Mouse (Mus musculus): Measurements from ENCODE around the gene Cd180. TPM values are rescaled to one million over a fixed set of nuclear protein-coding genes. Genes with fewer than 3 reads are reported as not detected.

Cd180 gene
- polyA plus RNA-seq, 1 experiment from 2014 or later: 0.63 TPM

GRCm38 (mm10) chr13:102658223-102658839 is 35.0 kb upstream of the Cd180 start:
- Histone ChIP-seq H3K4me3 (ENCODE audit: low read length) (no peak overlapping the region), H3K4me2 (ENCODE audit: low read length) (no peak overlapping the region), H3K4me1 (ENCODE audit: control insufficient read depth, insufficient read depth, low read depth, low read length) (no peaks in the 10 kb centered on the region; the same call in 1 of the 2 replicates), H3K27ac (ENCODE audit: low read depth, low read length) (no peak overlapping the region), H3K9me3 (ENCODE audit: control insufficient read depth, low read length) (no peaks in the 10 kb centered on the region), H3K9ac (ENCODE audit: low read depth, low read length) (no peak overlapping the region), H3K27me3 (replicated peaks; ENCODE audit: control insufficient read depth, insufficient read depth, low read length) (no peaks in the 10 kb centered on the region), H3K36me3 (ENCODE audit: control insufficient read depth, insufficient read depth, low read length) (no peaks in the 10 kb centered on the region)
- ATAC-seq: no peak
- WGBS: 75% methylated on average over 6 of the region's 6 CpGs

DNA sequence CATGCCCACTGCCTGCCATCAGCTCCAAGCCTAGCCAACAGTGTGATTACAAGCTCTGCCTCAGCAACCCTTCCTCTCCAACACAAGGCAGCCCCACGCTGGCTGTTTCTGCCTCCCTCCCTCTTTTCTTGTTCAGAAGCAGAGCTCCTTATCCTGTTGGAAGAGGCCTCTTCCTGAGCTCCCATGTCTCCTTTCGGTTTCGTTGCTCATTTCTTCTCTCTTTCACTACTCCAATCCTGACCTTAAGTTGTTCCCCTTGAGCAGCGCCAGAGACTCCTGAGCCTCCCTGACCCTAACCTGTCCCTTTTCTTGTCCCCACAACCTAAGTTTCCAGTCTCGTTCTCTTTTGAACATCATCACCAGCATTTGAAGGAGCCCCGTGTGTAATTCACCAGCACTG is 29.3 kb upstream of the Cd180 start:
- Histone ChIP-seq H3K4me2 (ENCODE audit: low read length) (no peak overlapping the region), H3K4me3 (ENCODE audit: low read length) (no peak overlapping the region), H3K27me3 (replicated peaks; ENCODE audit: control insufficient read depth, insufficient read depth, low read length) (no peaks in the 10 kb centered on the region), H3K36me3 (ENCODE audit: control insufficient read depth, insufficient read depth, low read length) (no peaks in the 10 kb centered on the region), H3K9me3 (ENCODE audit: control insufficient read depth, low read length) (no peaks in the 10 kb centered on the region), H3K9ac (ENCODE audit: low read depth, low read length) (no peak overlapping the region), H3K4me1 (ENCODE audit: control insufficient read depth, insufficient read depth, low read depth, low read length) (no peaks in the 10 kb centered on the region), H3K27ac (ENCODE audit: low read depth, low read length) (no peak overlapping the region)
- ATAC-seq: no peak
- 67% methylated on average over 6 of the region's 6 CpGs for WGBS

DNA sequence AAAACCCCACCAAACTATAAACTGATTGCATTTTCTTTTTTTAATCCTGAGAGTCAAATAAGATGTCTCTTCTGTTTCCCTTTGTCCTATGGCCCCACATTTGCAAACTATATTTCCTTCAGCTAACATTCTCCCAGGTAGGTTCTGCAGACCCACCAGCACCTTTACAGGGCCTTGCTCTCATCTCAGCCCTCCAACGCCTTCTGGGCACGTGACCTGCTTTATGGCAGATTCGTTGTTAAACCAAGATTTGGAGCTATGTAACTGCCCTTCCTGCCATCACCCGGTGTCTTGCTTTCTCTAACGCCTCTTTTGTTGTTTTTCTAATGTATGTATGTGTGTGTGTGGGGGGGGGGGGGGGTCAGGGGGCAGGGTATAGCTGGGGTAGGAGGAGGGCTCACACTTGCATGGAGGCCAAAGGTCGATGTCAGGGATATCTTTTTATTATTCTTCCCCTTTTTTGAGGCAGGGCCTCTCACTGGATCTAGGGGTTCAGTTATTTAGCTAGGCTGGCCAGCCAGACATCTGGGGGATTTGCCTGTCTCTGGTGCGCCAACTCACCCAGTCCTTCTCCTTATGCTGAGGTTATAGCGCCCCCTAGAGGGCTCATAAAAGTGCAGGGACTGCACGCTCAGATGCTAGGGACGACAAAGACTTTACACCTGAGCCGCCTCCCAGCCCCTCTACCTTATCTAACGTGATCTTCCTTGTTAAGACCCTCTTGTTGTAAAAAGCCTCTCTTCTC is 28.3 kb upstream of the Cd180 start:
- H3K4me1 ChIP-seq (ENCODE audit: control insufficient read depth, insufficient read depth, low read depth, low read length): no peaks in the 10 kb centered on the region
- no peaks in the 10 kb centered on the region for H3K9me3 ChIP-seq (ENCODE audit: control insufficient read depth, low read length)
- H3K4me3 ChIP-seq (ENCODE audit: low read length): no peak overlapping the region
- no peak overlapping the region for H3K27ac ChIP-seq (ENCODE audit: low read depth, low read length)
- no peak overlapping the region for H3K9ac ChIP-seq (ENCODE audit: low read depth, low read length)
- 57% methylated on average over 12 of the region's 12 CpGs for WGBS
- peak; percentile 74 for ATAC-seq
- H3K36me3 ChIP-seq (ENCODE audit: control insufficient read depth, insufficient read depth, low read length): no peaks in the 10 kb centered on the region
- peak overlapping the region; percentile 41 for H3K4me2 ChIP-seq (ENCODE audit: low read length)
- H3K27me3 ChIP-seq (replicated peaks; ENCODE audit: control insufficient read depth, insufficient read depth, low read length): no peaks in the 10 kb centered on the region

GRCm38 (mm10) chr13:102665588-102666232 is 27.6 kb upstream of the Cd180 start:
- no peak overlapping the region for H3K9ac ChIP-seq (ENCODE audit: low read depth, low read length)
- no peaks in the 10 kb centered on the region for H3K4me1 ChIP-seq (ENCODE audit: control insufficient read depth, insufficient read depth, low read depth, low read length)
- no peaks in the 10 kb centered on the region for H3K27me3 ChIP-seq (replicated peaks; ENCODE audit: control insufficient read depth, insufficient read depth, low read length)
- H3K27ac ChIP-seq (ENCODE audit: low read depth, low read length): no peak overlapping the region
- 62% methylated on average over 18 of the region's 18 CpGs for WGBS
- no peaks in the 10 kb centered on the region for H3K36me3 ChIP-seq (ENCODE audit: control insufficient read depth, insufficient read depth, low read length)
- ATAC-seq: no peak
- H3K4me3 ChIP-seq (ENCODE audit: low read length): no peak overlapping the region
- H3K4me2 ChIP-seq (ENCODE audit: low read length): peak overlapping the region; percentile 41
- H3K9me3 ChIP-seq (ENCODE audit: control insufficient read depth, low read length): no peaks in the 10 kb centered on the region

DNA sequence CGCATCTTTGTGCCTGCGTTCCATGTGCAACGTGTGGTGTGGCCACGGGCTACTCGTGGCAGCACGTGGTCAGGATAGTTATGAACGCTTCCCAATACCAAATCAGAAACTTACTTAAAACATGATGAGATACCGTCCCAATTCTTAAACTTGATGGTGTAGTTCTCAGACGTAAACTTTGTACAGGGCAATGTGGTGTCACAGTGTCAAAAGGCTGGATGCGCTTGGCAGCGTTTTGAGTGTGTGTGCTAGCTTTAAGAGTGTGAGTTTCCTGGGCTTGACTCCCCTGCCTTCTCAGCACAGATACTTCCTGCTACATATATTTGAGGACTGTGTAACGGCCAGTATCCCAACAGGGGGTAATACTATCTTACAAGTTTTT is 27.1 kb upstream of the Cd180 start:
- WGBS: 88% methylated on average over 12 of the region's 12 CpGs
- Histone ChIP-seq H3K9ac (ENCODE audit: low read depth, low read length) (no peak overlapping the region), H3K4me3 (ENCODE audit: low read length) (no peak overlapping the region), H3K9me3 (ENCODE audit: control insufficient read depth, low read length) (no peaks in the 10 kb centered on the region), H3K4me1 (ENCODE audit: control insufficient read depth, insufficient read depth, low read depth, low read length) (no peaks in the 10 kb centered on the region), H3K4me2 (ENCODE audit: low read length) (no peak overlapping the region), H3K27me3 (replicated peaks; ENCODE audit: control insufficient read depth, insufficient read depth, low read length) (no peaks in the 10 kb centered on the region), H3K27ac (ENCODE audit: low read depth, low read length) (no peak overlapping the region), H3K36me3 (ENCODE audit: control insufficient read depth, insufficient read depth, low read length) (no peaks in the 10 kb centered on the region)
- ATAC-seq: no peak

- no peaks in the 10 kb centered on the region for H3K27me3 ChIP-seq (replicated peaks; ENCODE audit: control insufficient read depth, insufficient read depth, low read length)
- H3K9ac ChIP-seq (ENCODE audit: low read depth, low read length): no peak overlapping the region
- no peaks in the 10 kb centered on the region for H3K36me3 ChIP-seq (ENCODE audit: control insufficient read depth, insufficient read depth, low read length)
- no peak overlapping the region for H3K27ac ChIP-seq (ENCODE audit: low read depth, low read length)
- WGBS: 80% methylated on average over 4 of the region's 4 CpGs
- no peak for ATAC-seq
- H3K4me3 ChIP-seq (ENCODE audit: low read length): no peak overlapping the region
- H3K9me3 ChIP-seq (ENCODE audit: control insufficient read depth, low read length): no peaks in the 10 kb centered on the region
- H3K4me2 ChIP-seq (ENCODE audit: low read length): no peak overlapping the region
- H3K4me1 ChIP-seq (ENCODE audit: control insufficient read depth, insufficient read depth, low read depth, low read length): no peaks in the 10 kb centered on the region
These were observed 26.6 kb upstream of the Cd180 start for GRCm38 (mm10) chr13:102666731-102667130.

DNA sequence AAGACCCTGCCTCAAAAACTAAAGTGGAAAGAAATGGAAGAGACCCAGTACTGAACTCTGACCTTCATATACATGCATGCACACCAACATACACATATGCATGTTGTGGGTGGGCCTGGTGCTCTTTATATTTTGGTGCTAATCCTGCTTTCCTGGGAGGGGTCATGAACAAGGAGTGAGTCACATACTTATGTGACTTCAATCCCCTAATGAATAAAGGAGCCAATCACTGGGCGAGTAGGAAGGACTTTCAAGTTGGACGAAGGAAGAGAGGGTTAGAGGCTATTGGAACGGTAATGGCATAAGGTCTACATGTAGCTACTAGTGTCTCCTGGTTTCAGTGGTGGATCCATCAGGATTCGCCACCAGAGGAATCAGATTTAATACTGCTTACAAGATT is 26.0 kb upstream of the Cd180 start:
- Histone ChIP-seq H3K4me3 (ENCODE audit: low read length) (no peak overlapping the region), H3K27ac (ENCODE audit: low read depth, low read length) (no peak overlapping the region), H3K27me3 (replicated peaks; ENCODE audit: control insufficient read depth, insufficient read depth, low read length) (no peaks in the 10 kb centered on the region), H3K4me1 (ENCODE audit: control insufficient read depth, insufficient read depth, low read depth, low read length) (no peaks in the 10 kb centered on the region), H3K36me3 (ENCODE audit: control insufficient read depth, insufficient read depth, low read length) (no peaks in the 10 kb centered on the region), H3K9ac (ENCODE audit: low read depth, low read length) (no peak overlapping the region), H3K9me3 (ENCODE audit: control insufficient read depth, low read length) (no peaks in the 10 kb centered on the region), H3K4me2 (ENCODE audit: low read length) (no peak overlapping the region)
- WGBS: 93% methylated on average over 4 of the region's 4 CpGs
- ATAC-seq: no peak

DNA sequence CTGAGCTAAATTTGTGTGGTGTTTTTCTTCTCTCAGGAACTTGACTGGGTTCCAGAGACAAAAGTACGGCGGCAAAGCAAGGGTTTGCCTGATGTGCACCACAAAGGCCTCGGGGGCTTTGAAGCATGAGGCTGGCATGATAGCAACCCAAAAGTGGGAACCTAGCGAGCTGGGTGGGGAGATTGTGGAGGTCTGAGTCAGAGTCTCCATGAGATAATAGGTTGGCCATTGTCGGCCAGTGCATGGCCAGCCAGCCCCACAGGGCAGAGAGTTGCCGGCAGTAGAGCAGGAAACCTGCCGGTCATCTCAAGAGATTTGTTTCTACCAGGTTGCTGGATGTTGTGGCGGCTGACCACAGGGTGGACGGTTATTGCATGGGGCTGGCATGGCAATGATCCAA is 25.5 kb upstream of the Cd180 start:
- no peak overlapping the region for H3K27ac ChIP-seq (ENCODE audit: low read depth, low read length)
- no peaks in the 10 kb centered on the region for H3K9me3 ChIP-seq (ENCODE audit: control insufficient read depth, low read length)
- H3K9ac ChIP-seq (ENCODE audit: low read depth, low read length): no peak overlapping the region
- H3K4me3 ChIP-seq (ENCODE audit: low read length): no peak overlapping the region
- H3K4me2 ChIP-seq (ENCODE audit: low read length): no peak overlapping the region
- ATAC-seq: no peak
- WGBS: 86% methylated on average over 9 of the region's 9 CpGs
- no peaks in the 10 kb centered on the region for H3K36me3 ChIP-seq (ENCODE audit: control insufficient read depth, insufficient read depth, low read length)
- H3K4me1 ChIP-seq (ENCODE audit: control insufficient read depth, insufficient read depth, low read depth, low read length): no peaks in the 10 kb centered on the region
- no peaks in the 10 kb centered on the region for H3K27me3 ChIP-seq (replicated peaks; ENCODE audit: control insufficient read depth, insufficient read depth, low read length)

- no peak overlapping the region for H3K27ac ChIP-seq (ENCODE audit: low read depth, low read length)
- H3K4me1 ChIP-seq (ENCODE audit: control insufficient read depth, insufficient read depth, low read depth, low read length): no peaks in the 10 kb centered on the region
- H3K4me2 ChIP-seq (ENCODE audit: low read length): no peak overlapping the region
- no peaks in the 10 kb centered on the region for H3K36me3 ChIP-seq (ENCODE audit: control insufficient read depth, insufficient read depth, low read length)
- H3K27me3 ChIP-seq (replicated peaks; ENCODE audit: control insufficient read depth, insufficient read depth, low read length): no peaks in the 10 kb centered on the region
- no peaks in the 10 kb centered on the region for H3K9me3 ChIP-seq (ENCODE audit: control insufficient read depth, low read length)
- H3K4me3 ChIP-seq (ENCODE audit: low read length): no peak overlapping the region
- no peak for ATAC-seq
- H3K9ac ChIP-seq (ENCODE audit: low read depth, low read length): no peak overlapping the region
- 72% methylated on average over 6 of the region's 6 CpGs for WGBS
These were observed 24.4 kb upstream of the Cd180 start for GRCm38 (mm10) chr13:102668933-102669332.
